Mouse (Mus musculus): ENCODE results near the gene Klk5.

The Klk5 gene

DNA sequence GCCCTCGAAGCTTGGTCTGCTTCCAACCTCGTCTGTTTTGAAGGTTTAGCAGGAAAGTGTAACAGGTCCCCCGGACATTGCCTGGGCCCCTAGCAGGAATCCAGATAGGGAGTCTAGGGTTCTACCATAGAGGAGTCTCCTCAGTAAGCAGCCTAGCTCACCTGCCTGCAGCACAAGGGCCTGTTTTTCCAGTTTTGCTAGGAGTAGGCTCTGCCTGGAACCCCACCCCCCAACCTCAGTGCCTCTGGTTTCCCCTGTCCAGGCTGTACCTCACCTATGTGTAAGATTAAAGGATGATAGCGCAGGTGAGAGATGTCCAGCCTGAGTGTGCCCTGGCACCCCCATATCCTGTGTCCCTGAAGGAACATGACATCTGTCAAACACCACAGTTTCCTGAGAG lies 34.7 kb downstream of the Klk5 start:
- intact Hi-C loops (cut with DNase I): no loop called here

DNA sequence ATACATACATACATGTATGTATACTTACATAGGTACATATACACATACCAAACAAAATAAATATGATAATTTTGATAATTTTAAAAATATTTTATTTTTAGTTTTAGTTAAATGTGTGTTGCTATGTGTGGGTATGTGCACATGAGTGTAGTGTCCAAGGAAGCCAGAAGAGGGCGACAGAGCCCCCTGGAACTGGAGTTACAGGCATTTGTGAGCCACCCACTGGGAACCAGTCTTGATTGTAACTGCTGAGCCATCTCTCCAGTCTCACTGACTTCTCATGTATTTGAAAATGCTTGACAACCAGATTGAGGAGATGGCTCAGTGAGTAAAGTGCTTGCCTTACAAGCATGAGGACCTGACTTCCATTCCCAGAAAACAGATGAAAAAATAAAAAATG lies 36.5 kb downstream of the Klk5 start:
- intact Hi-C loops (cut with DNase I): no loop called here

DNA sequence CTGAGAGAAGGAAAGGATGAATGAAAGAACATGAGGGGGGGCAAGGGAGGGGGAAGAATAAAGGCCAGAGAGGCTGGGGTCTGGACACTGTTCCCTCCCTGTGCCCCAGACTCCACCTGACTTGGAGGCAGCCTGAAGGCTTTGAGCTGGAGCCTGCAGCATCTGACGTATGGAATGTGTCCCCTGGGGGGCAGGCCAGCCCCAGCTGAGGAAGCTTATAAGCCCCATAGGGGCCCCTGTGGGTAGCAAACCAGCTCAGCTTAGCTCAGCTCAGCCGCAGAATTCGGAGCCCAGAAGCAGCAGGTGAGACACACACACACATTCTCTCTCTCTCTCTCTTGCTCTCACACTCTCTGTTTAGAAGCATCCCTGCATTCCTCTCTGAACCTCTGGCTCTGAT lies 39.1 kb downstream of the Klk5 start, which contains the start of gene Klk4:
Gene Klk4, plus strand, starts transcription at position 249 of the 400 bp plus-strand sequence.
- intact Hi-C loops (cut with DNase I): no loop called here

DNA sequence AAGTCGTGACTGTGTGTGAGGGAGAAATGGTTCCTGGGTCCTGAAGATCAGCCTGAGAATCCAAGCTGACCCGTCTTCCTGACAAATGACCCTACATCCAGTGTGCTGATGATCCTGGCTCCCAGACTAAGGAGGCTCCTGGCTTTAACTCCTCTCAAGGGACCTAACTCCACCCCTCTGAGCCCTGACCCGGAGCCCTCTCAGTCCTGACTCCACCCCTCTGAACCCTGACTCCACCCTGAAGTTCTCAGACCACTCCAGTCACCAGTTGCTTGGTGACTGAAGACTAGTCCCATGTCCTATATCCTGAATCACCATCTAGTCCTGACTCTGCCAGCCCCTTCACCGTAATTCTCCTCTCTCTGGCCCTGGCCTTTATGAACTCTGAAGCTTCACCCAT lies 40.6 kb downstream of the Klk5 start:
- intact Hi-C loops (cut with DNase I): no loop called here

DNA sequence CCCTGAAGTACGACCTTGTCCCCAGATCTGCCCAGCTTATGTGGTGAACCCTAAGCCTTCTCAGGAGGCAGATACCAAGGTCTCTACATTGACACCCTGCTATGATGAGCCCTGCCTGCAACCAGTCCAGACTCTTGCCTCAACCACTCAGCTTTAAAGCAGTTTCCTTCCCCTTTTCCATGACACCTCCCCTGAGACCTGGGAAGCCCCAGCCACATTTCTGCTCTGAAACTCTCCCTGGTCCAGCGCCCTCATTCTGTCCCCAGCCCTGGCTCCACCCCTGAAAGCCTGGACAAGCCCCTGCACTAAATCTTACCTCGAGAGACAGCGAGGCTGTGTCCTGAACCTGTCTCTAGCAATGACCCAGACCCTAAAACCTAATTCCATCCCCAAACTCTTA lies 41.0 kb downstream of the Klk5 start:
- intact Hi-C loops (cut with DNase I): no loop called here

DNA sequence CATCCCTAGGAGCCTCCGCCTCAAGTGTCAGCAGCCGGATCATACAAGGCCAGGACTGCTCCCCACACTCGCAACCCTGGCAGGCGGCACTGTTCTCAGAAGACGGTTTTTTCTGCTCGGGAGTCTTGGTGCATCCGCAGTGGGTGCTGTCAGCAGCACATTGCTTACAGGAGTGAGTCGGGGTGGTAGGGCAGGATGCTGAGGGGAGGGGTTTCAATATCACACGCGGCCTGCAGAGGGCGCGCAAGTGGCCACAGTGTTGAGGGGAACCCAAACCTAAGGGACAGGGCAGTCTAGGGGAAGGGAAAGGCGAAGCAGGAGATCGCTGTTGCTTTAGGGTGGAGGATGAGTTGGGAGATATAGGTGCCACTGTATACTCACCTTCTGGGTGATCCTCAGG lies 41.8 kb downstream of the Klk5 start:
- intact Hi-C loops (cut with DNase I): no loop called here

DNA sequence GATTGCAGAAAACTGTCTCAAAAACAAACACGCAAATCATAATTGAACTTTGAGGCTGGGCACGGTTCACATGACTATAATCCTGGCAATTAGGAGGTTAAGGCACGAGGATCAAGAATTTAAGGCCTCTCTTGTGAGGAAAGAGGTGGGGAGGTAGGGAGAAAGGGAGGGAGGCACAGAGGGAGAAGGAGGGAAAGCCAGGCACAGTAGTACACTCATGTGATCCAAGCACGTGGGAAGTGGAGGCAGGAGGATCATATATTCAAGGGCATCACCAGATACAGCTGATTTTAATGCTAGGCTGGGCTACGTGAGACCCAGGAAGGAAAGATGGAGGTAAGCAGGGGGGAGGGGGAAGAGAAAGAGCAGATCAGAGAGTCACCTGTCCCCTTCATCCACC lies 49.6 kb downstream of the Klk5 start:
- intact Hi-C loops (cut with DNase I): loop anchor here (10.0 kb wide), 1 partner anchor 107 kb away; the partner anchor contains the start of gene Klk10

DNA sequence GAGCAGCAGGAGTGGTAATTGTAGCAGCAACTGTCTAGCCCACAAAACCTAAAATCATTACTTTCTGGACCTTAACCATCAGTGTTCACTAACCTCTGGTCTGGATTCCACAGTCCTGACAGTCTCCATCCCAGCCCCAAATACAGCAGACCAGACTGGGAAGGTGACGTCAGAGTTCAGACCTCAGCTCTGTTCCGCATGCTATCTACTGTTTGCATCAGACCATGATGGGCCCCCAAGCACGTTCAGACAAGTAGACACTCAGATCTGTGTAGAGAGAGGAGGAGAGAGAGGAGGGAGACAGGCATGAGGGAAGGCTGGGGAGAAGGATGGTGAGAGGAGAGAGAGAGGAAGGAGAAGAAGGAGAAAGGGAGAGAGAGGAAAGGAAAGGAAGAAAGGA lies 50.0 kb downstream of the Klk5 start:
- intact Hi-C loops (cut with DNase I): loop anchor here (10.0 kb wide), 1 partner anchor 107 kb away; the partner anchor contains the start of gene Klk10

DNA sequence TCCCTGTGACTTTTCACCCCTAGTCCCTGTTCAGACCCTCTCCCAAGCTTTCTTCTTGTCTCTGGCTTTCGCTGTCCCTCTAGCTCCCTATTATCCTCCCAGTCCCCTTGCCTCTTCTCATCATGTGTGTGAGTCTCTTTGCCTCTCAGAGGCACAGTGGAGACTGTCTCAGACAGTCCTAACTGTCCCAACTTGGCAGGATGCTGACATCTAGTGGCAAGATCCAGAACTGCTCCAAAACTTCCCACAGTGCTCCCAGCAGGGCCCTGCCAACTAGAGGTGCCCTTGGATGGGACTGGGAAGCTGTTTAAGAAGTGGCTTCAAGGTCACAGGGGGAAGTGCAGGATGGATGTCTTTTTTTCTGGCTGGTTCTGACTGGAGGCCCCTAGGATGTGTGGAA lies 53.1 kb downstream of the Klk5 start:
- intact Hi-C loops (cut with DNase I): loop anchor here (1.0 to 10.0 kb wide), 3 partner anchors 23 to 216 kb away; partner anchors contain the start of gene Klk10
